Comparison of ENCODE assay signal across 8 mouse cellular contexts in genomic region chr12:84876481-84877121, GRCm38 (mm10). TPM values are rescaled to one million over a fixed set of nuclear protein-coding genes. Genes with fewer than 3 reads are reported as not detected.
DNase-seq lines count a peak whose midpoint lies in the region; ATAC-seq and TF ChIP-seq lines count a peak whose summit lies in the region.

TSS of gene Ltbp2 (minus strand) at chr12:84876532.

- 3% methylated on average over 34 of the region's 34 CpGs for WGBS in lung, embryonic 16.5 days

- H3K9ac ChIP-seq in lung, embryonic 16.5 days (ENCODE audit: low read length) = peak within 1 kb of the TSS; percentile 71

- 0 out of 2 replicates have a peak within 1 kb of the TSS, but pooled peaks have one; percentile 7 for H3K4me3 ChIP-seq in G1E (ENCODE audit: low read depth, low read length)
- H3K4me3 ChIP-seq in lung, embryonic 16.5 days (ENCODE audit: low read length) = peak within 1 kb of the TSS; percentile 54

- TF ChIP-seq CTCF in G1E (IDR thresholded peaks at IDR 0.05; ENCODE audit: low read depth, low read length) = peak; percentile 67

- H3K9me3 ChIP-seq in G1E (replicated peaks) = peaks cover 14% of the 10 kb centered on the region
- no peaks in the 10 kb centered on the region for H3K9me3 ChIP-seq in lung, embryonic 16.5 days (ENCODE audit: control insufficient read depth, low read length)

- peak within 1 kb of the TSS; percentile 56 for H3K4me2 ChIP-seq in lung, embryonic 16.5 days (ENCODE audit: low read depth, low read length)

- H3K4me1 ChIP-seq in G1E (ENCODE audit: insufficient read depth, low read depth, low read length) = peaks cover 10% of the 10 kb centered on the region
- H3K4me1 ChIP-seq in lung, embryonic 16.5 days (replicated peaks; ENCODE audit: control insufficient read depth, insufficient read depth, low read length) = peaks cover 10% of the 10 kb centered on the region

- peak within 1 kb of the TSS; percentile 12; the same call in 1 of the 2 replicates for H3K27ac ChIP-seq in lung, embryonic 16.5 days (ENCODE audit: low read length)

- H3K27me3 ChIP-seq in G1E (ENCODE audit: insufficient read depth, low read length) = peaks cover 44% of the 10 kb centered on the region
- H3K27me3 ChIP-seq in lung, embryonic 16.5 days (ENCODE audit: control insufficient read depth, insufficient read depth, low read depth, low read length) = peaks cover 36% of the 10 kb centered on the region

- no peaks in the 10 kb centered on the region for H3K36me3 ChIP-seq in G1E (replicated peaks)
- no peaks in the 10 kb centered on the region for H3K36me3 ChIP-seq in lung, embryonic 16.5 days (ENCODE audit: control insufficient read depth, insufficient read depth, low read length)

- peak; percentile 63 for DNase-seq in G1E (ENCODE audit: low spot score)
- peak; percentile 88 for DNase-seq in cerebellum, adult 8-10 months
- DNase-seq in layer of hippocampus, adult 9-10 months (ENCODE audit: low spot score) = peak; percentile 35
- peak; percentile 73 for DNase-seq in ovary, postnatal 10 days (ENCODE audit: low spot score)
- DNase-seq in thymus, postnatal 10 days (ENCODE audit: low spot score in 2 of 2) = peak; percentile 84 to 96

- ATAC-seq in G1E (ENCODE audit: extremely low read depth, insufficient number of reproducible peaks, low FRiP score, poor library complexity, severe bottlenecking) = 0 out of 2 replicates have a peak, but pooled peaks have one; percentile 15
- peak; percentile 59; the same call in 1 of the 2 replicates for ATAC-seq in frontal cortex, adult (ENCODE audit: low TSS enrichment)
- peak; percentile 74 to 85 for ATAC-seq in hematopoietic stem cell, adult 5-6 weeks (replicated peaks in 1 of 2; ENCODE audit: insufficient read depth in 1 of 2, low FRiP score in 2 of 2, low TSS enrichment in 1 of 2, low read depth in 1 of 2, poor library complexity in 2 of 2, severe bottlenecking in 2 of 2)
- ATAC-seq in lung, embryonic 16.5 days (ENCODE audit: low read depth) = peak; percentile 58

RNA-seq across cellular contexts. Expression of gene Ltbp2, which starts in this region (rescaled TPM):
- total RNA-seq in G1E (2014; fragmentation: Nextera tagmentation) (not detected in 2 replicates), G1E (2017) (under 0.01 and 0.44 TPM in 2 replicates)
- polyA plus RNA-seq in G1E (2012) = not detected in 2 replicates
- 0.25 TPM in 1 of 2 replicates, not detected in the other for total RNA-seq in hematopoietic stem cell, adult 5-6 weeks (2017)
- 18.6 and 19.8 TPM in 2 replicates for polyA plus RNA-seq in lung, embryonic 16.5 days (2015; fragmentation: Nextera tagmentation; extraction: Ambion mirVana)

Comparison
In these comparisons a context has a peak if more than half of its experiments do, and no peak if none do; other contexts are left out.
1. Peak in every context shown above with its lines: DNase-seq, ATAC-seq, H3K4me3 ChIP-seq and H3K27ac ChIP-seq.
2. RNA of gene Ltbp2 (polyA plus RNA-seq): 18.6 to 19.8 TPM in lung, embryonic 16.5 days; not detected in G1E; every median in the first group is over 10 times any median in the second.
3. Peak in DNase-seq, ATAC-seq and H3K4me3 ChIP-seq in G1E; RNA of the gene not detected or under 1 TPM.
4. Peak in ATAC-seq in hematopoietic stem cell, adult 5-6 weeks; RNA of the gene not detected or under 1 TPM.
5. ATAC-seq: peak in every context shown above with its lines; median percentile 80 in hematopoietic stem cell, adult 5-6 weeks; 59 in frontal cortex, adult; 58 in lung, embryonic 16.5 days; 15 in G1E.
6. DNase-seq: peak in every context shown above with its lines; median percentile 90 in thymus, postnatal 10 days; 88 in cerebellum, adult 8-10 months; 73 in ovary, postnatal 10 days; 63 in G1E; 35 in layer of hippocampus, adult 9-10 months.